Mouse (Mus musculus): ENCODE results near the gene Sulf2. TPM values are rescaled to one million over a fixed set of nuclear protein-coding genes. Genes with fewer than 3 reads are reported as not detected.

Gene Sulf2
- total RNA-seq, 4 experiments from 2014 or later: 35.9 to 47.8 (median 41.1) TPM

DNA sequence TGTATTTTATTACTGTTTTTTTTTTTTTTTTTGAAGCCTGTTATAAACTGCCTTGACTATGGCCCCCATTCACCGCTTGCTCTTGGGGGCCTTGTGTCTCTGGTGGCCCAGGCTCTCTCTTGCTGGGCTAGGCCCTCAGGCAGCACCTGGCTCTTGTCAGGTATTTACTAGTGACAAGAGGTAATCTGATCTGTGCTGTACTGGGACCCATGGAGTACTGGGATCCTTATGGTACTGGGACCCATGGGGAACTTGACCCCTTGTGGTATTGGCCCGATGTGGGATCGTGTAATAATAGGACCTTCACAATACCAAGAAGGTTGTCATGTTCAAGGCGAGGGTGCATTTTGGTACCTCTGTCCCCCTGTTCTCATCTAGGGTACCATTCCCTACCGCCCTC is 4.9 kb downstream of the Sulf2 start:
- DNase-seq (ENCODE audit: low spot score): no peak

- DNase-seq (ENCODE audit: low spot score): no peak
Measured at GRCm38 (mm10) chr2:166149482-166149881, 6.0 kb downstream of the Sulf2 start.

GRCm38 (mm10) chr2:166148672-166149332 is 6.7 kb downstream of the Sulf2 start:
- no peak for DNase-seq (ENCODE audit: low spot score)

- DNase-seq (ENCODE audit: low spot score): no peak
Measured at GRCm38 (mm10) chr2:166147930-166148651, 7.4 kb downstream of the Sulf2 start.

DNA sequence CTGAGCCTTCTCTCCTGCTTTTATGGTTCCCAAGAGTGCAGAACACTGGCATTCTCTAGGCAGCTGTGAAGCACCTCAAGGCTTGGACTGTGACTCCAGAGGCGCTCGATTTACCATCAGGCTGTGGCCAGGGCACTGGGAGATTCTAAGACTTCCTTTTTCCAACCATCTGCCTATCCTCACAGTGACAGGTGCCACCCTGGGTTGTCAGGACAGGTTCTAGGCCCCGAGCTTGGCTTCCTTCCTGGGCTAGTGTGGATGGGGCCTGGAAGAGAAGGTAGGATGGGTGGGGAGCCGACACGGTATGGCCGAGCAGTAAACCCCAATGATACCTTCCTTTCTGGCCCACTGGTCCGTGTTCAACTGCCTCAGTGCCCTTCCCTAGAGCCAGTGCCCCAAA is 9.0 kb downstream of the Sulf2 start:
- no peak for DNase-seq (ENCODE audit: low spot score)

- DNase-seq (ENCODE audit: low spot score): no peak
Measured at GRCm38 (mm10) chr2:166145031-166145430, 10.4 kb downstream of the Sulf2 start.

DNA sequence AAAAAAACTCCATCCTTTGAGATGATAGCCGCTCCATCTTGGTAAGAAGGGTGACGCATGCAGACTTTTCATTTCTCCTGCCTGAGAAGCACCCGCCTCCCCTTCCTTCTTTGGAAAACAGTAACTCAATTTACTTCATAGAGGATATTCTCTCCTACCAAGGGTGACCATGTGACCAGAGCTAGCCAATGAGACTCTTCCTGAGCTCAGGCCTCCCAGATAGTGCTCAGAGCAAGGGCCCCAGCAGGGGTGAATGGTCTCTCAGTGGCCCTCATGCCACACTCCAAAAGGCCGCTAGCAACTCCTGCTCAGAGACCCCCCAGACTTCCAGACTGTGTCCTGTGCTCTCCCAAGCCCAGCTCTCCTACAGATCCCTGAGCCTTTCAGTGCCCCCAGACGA is 11.6 kb downstream of the Sulf2 start:
- no peak for DNase-seq (ENCODE audit: low spot score)

GRCm38 (mm10) chr2:166142561-166143112 is 12.8 kb downstream of the Sulf2 start:
- DNase-seq (ENCODE audit: low spot score): peak; percentile 70

DNA sequence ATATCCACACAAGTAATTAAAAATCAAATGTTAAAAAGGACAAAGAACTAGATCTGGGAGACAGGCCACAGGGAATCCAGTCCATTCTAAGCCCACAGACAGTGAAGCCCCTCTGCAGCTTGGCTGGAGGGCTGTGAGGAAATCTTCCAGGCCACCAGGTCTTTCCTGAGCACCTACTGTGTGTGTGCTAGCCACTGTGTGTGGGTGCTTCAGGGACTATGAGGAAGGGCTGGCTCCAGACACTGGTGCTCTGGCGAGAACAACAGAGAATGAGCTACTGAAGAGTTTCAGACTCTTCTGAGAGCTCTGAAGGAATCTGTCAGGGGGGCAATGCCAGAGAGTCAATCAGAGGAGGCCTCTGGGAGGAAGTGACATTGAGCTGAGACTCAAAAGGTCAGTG is 13.6 kb downstream of the Sulf2 start:
- no peak for DNase-seq (ENCODE audit: low spot score)

DNA sequence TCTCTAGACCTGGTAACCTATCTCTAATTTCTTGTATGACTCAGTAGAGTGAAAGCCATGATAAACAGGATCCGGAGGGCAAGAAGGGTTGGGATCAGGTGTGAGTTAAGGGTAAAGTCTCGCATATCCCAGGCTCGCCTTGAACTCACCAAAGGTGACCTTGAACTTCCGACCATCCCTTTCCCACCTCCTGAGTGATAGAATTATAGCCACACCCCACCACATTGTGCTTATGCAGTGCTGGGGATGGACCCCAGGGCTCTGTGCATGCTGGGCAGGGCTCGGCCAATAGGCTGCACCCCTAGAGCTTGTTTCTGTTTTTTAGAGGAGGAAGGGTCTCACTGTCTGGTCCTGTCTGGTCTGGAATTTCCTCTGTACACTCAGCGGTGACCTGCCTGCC is 14.4 kb downstream of the Sulf2 start:
- no peak for DNase-seq (ENCODE audit: low spot score)

DNA sequence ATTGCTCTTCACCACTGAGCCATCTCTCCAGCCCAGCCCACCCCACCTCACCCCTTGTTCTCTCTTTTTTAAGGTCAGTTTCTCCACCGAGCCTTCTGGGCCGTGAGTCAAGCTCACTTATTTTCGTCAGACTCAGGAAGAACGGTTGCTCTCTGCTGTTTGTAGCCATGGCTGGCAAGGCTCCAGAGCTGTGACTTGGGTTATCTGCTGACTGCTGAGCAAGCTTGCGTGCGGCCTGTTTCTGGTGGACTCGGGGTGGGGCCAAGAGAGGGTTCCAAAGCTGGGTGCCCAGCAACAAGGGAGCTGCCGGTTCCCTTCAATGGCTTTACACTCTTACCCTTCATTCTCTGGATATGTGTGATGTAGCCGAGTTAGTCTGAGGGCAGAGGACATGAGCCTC is 15.0 kb downstream of the Sulf2 start:
- DNase-seq (ENCODE audit: low spot score): peak; percentile 82

- DNase-seq (ENCODE audit: low spot score): no peak
Measured at GRCm38 (mm10) chr2:166138308-166138707, 17.2 kb downstream of the Sulf2 start.

DNA sequence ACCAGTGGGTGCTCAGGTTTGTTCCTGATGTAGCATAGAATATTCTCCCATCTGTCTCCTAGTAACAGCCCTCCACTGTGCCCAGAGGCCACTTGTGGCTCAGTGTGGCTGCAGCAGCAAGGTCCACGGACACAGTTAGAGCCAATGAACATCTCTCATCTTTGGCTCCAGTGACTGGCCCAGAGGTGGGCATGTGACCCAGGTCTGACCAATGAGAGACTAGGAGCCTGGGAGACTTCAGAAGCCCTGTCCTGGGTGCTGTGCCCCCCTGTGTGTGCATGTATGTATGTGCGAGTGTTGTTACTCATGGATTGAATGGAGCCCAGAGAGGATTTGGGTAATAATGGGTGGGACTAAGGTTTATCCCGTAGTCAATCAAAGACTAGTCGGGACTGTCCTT is 18.0 kb downstream of the Sulf2 start:
- DNase-seq (ENCODE audit: low spot score): no peak

- no peak for DNase-seq (ENCODE audit: low spot score)
Measured at GRCm38 (mm10) chr2:166135711-166136485, 19.6 kb downstream of the Sulf2 start.

GRCm38 (mm10) chr2:166128756-166129155 is 26.7 kb downstream of the Sulf2 start:
- DNase-seq (ENCODE audit: low spot score): peak; percentile 55

DNA sequence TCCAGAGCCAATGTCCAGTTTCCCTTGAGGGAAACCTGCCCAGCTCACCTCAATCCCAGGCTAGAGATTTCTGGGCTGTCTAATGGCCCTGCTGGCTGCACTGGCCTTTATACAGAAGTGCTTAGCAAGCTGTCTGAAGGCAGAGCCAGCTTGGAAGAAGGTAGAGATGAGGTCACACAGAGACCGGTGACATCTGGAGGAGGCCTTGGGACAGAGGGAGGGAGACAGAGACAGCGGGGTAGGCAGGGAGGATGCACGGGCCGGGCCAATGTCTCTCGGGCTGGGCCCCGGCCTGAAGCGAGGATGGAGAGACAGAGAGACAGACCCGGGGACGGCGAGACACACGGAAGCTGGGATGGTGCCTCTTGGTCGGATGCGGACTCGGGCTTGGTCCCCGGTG is 27.4 kb downstream of the Sulf2 start:
- no peak for DNase-seq (ENCODE audit: low spot score)

DNA sequence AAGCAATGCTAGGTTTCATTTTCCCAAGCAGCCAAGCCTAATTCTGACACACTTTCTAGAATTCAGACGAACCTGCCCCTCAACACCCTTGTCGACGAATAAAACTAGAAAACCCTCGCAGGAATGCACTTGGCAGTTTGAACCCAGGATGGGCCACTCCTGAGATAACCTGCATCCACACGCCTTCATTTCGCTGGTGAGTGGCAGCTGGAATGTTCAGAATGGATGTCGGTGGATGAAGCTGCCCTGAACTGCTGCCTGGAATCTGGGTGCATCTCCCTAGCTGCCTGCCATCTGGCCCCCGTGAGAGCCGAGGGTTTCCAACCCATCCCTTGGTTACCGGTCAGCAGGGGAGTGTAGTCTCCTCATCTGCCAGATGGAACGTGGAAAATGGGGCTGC is 29.1 kb downstream of the Sulf2 start:
- no peak for DNase-seq (ENCODE audit: low spot score)

DNA sequence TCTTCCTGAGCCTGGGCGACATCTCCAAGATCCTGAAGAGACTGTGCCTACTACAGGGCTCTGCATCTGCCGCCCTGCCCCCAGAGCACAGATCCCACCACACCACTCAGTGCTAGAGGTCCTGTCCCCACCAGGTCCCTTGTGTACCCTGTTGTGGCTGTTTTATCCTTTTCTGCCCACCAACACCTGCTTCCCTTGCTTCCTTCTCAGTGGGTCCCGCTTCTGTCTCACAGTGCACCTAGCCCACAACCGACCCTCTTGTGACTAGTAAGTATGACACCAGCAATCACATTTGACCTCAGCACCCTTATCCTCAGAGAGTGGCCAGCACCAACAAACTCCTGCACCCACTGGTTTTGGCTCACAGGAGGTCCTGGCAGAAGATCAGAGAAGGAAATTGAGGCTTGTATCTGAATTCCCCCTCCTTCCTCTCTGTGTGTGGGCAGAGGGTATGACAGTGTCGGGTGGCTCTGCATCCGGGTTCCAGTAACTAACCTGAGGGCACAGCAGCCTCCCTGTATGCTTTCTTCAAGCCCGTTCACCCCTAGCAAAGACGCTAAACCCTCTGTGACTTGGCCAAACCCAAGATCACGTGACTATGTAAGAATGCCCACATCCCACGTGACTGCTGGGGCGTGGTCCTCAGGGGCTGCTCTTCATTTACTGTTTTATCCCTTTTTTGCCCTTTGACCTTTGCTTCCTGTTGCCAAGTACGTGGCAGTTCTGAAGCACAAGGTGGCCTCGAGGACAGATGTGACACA is 29.8 kb downstream of the Sulf2 start:
- no peak for DNase-seq (ENCODE audit: low spot score)

GRCm38 (mm10) chr2:166125033-166125432 is 30.4 kb downstream of the Sulf2 start:
- DNase-seq (ENCODE audit: low spot score): no peak

- DNase-seq (ENCODE audit: low spot score): peak; percentile 84
Measured at GRCm38 (mm10) chr2:166122781-166123180, 32.7 kb downstream of the Sulf2 start.

DNA sequence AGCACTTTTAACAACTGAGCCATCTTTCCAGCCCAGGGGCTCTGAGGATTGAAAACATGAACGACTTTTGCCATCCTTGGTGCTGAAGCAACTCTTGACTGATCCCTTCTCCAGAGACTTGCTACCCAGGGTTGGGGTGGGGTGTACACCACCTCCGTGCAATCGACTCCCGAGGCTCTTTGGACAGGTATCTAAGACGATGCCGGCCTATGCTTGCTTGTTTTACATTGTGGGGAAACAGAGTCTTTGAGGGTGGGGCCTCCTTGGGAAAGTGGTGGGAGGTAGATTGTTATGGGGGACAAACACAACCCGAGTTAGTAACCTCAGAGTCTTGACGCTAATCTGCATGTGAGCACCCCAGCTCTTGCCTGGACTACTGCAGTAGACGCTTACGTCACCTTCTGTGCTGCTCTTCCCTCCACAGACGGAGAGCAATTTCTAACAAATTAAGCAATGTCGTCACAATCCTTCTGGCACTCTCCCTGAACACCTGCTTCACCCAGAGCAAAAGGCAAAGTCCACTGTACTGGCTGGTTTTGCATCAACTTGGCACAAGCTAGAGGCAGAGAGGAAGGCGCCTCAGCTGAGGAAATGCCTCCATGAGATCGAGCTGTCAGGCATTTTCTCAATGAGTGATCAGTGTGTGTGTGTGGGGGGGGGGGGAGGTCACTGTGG is 33.6 kb downstream of the Sulf2 start:
- no peak for DNase-seq (ENCODE audit: low spot score)

All from heart, adult 8-10 months (tissue).